Mouse (Mus musculus) kidney, adult 2 months (tissue): ENCODE results near the gene Sem1. TPM values are rescaled to one million over a fixed set of nuclear protein-coding genes. Genes with fewer than 3 reads are reported as not detected.
"Not testable (repeated sequence)": the region's sequence is repeated elsewhere in the genome, so short reads cannot be mapped to it uniquely, and the experiment has no call there.

Experiments
- DNase-seq: peaks from one replicate; pipeline ENCODE4 v3.0.0; 2021
- H3K27ac ChIP-seq: fragments of 200-500 bp; 2 replicates; pipeline ENCODE4 v1.5.1; 2012; ENCODE audit warnings: low read depth, low read length, control low read depth, inconsistent platforms; ENCODE audit not compliant: insufficient read depth
- H3K27me3 ChIP-seq: fragments of 200-500 bp; replicated peaks from 2 replicates; pipeline ENCODE4 v1.6.1; 2012; ENCODE audit warnings: mild to moderate bottlenecking, moderate library complexity, low read length, inconsistent platforms; ENCODE audit not compliant: control insufficient read depth, insufficient read depth
- H3K36me3 ChIP-seq: fragments of 200-500 bp; 2 replicates; pipeline ENCODE4 v1.6.1; 2012; ENCODE audit warnings: mild to moderate bottlenecking, moderate library complexity, low read length, inconsistent platforms; ENCODE audit not compliant: control insufficient read depth, insufficient read depth
- H3K4me1 ChIP-seq: fragments of 200-500 bp; 2 replicates; pipeline ENCODE4 v1.6.1; 2011; ENCODE audit warnings: low read length; ENCODE audit not compliant: control insufficient read depth, insufficient read depth
- H3K4me3 ChIP-seq: fragments of 200-500 bp; 2 replicates; pipeline ENCODE4 v1.5.1; 2011; ENCODE audit warnings: mild to moderate bottlenecking, low read depth, low read length, control low read depth; ENCODE audit not compliant: insufficient read depth
- CTCF ChIP-seq: fragments of 200-500 bp; conservative IDR thresholded peaks from 2 replicates; pipeline ENCODE4 v1.5.1; 2011; ENCODE audit warnings: low read depth, mild to moderate bottlenecking, control low read depth, low read length, moderate library complexity, mixed read lengths; ENCODE audit not compliant: insufficient read depth, insufficient read length
- POLR2A ChIP-seq: fragments of 200-500 bp; IDR thresholded peaks from one replicate; pipeline ENCODE4 v1.6.1; 2011; ENCODE audit warnings: low read depth, low read length, control low read depth
- WGBS: fragments of 180-500 bp; shearing (Covaris S2); methylation state at CpG from one replicate; pipeline ENCODE4 v1.1.7; 2018; 5-methylcytosine and 5-hydroxymethylcytosine counted together
- polyA plus RNA-seq: library from polyadenylated mRNA; depleted of rRNA; stranded (reverse); fragments of >200 nt; gene quantifications from 2 replicates; pipeline ENCODE4 v1.2.3, GENCODE M21; 2012

The Sem1 gene
- polyA plus RNA-seq, 1 experiment = 37.5 TPM

DNA sequence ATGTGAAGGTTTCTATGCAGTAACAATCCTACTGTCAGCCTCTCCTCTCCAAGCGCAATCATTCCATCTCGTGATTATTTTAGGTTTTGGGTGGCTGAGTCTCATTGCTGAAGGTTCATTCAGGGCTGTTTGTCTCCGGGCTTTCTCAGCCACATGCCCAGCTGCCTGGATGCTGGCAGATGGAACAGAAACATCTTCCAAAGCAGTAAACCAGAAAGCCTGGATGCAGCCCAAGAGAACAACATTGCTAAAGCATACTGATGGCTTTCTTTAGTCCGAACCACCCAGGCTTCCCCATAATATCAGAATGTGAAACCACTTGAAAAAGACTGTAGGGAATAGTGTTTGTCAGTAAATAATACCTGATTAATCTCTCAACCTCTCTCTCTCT lies 34.2 kb downstream of the Sem1 start:
- Histone ChIP-seq H3K36me3 (no peaks in the 10 kb centered on the region), H3K4me1 (no peaks in the 10 kb centered on the region), H3K4me3 (no peak overlapping the region), H3K27ac (no peak overlapping the region), H3K27me3 (no peaks in the 10 kb centered on the region)
- no peak for TF ChIP-seq CTCF
- no peak for TF ChIP-seq POLR2A
- 78% methylated on average over 4 of the region's 4 CpGs for WGBS
- DNase-seq = no peak

DNA sequence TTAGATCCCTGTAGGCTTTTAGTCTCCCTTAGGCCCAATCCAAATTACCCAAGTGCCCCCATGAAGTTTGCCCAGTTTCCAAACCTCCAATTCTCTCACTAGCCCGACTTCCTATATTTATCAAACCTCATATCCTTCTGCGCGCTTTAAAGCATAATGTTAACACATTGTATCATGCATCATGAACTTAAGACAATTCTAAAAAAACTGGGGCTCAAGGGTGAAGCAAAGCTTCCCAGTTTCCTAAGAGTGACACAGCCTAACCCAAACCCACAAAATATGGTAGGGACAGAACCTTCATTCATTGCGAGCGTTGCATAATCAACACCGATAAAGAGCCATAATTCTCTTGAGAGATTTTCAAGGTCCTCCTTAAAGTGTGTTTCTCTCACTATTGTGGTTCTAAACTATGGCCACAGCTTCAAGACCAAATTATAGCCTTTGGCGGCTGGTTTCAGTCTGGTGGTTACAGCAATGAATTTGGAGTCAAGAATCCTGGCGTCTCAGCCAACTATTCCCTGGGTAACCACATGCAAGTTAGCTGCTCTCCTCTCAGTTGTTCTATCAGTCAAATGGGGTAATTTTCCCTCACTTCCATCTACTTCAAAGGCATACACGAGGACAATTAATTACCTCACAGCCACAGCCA lies 34.7 kb downstream of the Sem1 start:
- H3K36me3 ChIP-seq = no peaks in the 10 kb centered on the region
- 86% methylated on average over 9 of the region's 9 CpGs for whole genome bisulfite sequencing
- no peaks in the 10 kb centered on the region for H3K4me1 ChIP-seq
- H3K27me3 ChIP-seq = no peaks in the 10 kb centered on the region
- TF ChIP-seq POLR2A (no peak), CTCF (no peak)
- H3K4me3 ChIP-seq = no peak overlapping the region
- no peak for DNase-seq
- H3K27ac ChIP-seq = no peak overlapping the region

DNA sequence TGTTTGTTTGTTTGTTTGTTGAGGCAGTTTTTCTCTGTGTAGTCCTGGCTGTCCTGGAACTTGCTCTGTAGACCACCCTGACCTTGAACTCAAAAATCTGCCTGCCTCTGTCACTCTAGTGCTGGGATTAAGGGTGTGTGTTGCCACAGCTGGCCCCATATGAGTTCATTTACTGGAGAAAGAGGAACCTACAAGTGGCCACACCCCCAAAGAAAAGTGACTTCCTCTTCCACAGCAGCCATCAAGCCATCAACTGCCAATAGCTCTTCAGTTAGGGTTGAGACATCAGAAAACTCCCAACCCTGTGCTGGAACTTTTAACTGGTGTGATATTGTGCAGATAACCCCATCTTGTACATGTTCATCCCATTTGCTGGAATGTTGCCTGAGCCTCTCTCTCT lies 36.3 kb downstream of the Sem1 start:
- H3K27ac ChIP-seq = no peak overlapping the region
- no peaks in the 10 kb centered on the region for H3K36me3 ChIP-seq
- H3K4me3 ChIP-seq = no peak overlapping the region
- H3K27me3 ChIP-seq = no peaks in the 10 kb centered on the region
- no peaks in the 10 kb centered on the region for H3K4me1 ChIP-seq
- TF ChIP-seq CTCF = no peak
- no peak for TF ChIP-seq POLR2A
- no peak for DNase-seq

DNA sequence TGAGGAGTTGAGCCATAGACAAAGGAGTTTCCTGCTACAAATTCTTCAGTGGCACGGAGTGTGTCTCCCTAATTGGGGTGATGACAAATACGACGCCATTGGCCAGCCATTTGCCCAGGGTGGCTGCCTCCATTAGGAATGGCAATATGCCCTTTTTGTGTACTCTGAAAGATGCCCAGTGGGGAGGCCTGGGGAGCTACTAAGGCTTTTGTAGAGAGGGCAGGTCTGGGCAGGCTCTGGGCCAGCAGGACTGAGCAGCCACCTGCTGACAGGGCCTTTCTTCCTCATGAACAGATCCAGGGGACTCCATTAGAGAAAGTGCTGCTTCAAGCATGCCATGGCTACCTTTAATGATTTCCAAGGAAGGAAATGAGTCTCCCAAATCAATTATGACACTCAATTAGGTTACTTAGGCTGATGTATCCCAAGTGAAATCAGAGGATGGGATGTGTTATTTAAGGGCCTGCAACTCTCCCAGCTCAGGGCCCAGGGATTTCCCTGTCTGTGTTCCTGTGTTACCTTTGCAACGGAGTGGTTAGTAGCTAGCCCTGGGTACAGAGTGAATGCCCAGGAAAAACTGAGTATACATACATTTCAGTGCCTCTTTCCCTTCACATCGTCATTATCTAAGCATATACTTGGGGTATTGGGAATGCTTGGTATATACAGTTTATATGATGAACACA lies 41.5 kb downstream of the Sem1 start:
- no peak for TF ChIP-seq POLR2A
- TF ChIP-seq CTCF = no peak
- no peaks in the 10 kb centered on the region for H3K4me1 ChIP-seq
- no peak for DNase-seq
- H3K4me3 ChIP-seq = no peak overlapping the region
- H3K27me3 ChIP-seq = no peaks in the 10 kb centered on the region
- H3K36me3 ChIP-seq = no peaks in the 10 kb centered on the region
- H3K27ac ChIP-seq = no peak overlapping the region
- WGBS = 68% methylated on average over 5 of the region's 5 CpGs

DNA sequence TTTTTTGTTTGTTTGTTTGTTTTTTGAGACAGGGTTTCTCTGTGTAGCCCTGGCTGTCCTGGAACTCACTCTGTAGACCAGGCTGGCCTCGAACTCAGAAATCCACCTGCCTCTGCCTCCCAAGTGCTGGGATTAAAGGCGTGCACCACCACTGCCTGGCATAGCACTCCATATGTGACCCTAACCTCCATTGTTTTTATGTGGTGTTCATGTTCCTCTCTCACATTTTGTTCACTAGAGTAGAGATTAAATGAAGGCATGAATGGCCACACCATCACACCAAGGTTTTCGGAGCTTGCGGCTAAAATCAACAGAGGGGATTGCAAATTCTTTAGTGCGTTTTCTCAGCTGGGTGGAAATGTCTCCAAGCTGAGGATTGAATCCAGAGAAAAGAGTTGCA lies 42.1 kb downstream of the Sem1 start:
- not testable (repeated sequence) for H3K4me1 ChIP-seq, DNase-seq, H3K4me3 ChIP-seq, H3K27me3 ChIP-seq, H3K36me3 ChIP-seq, H3K27ac ChIP-seq
- WGBS = 89% methylated on average over 5 of the region's 5 CpGs
